Mouse (Mus musculus) heart, postnatal 14 days (tissue): ENCODE data around the gene Pacrg. TPM values are rescaled to one million over a fixed set of nuclear protein-coding genes. Genes with fewer than 3 reads are reported as not detected.

Experiments used
- DNase-seq, 2 experiments: peaks; one replicate each; pipeline ENCODE4 v3.0.0; 2021 to 2022
- intact Hi-C: fragments of 180-260 bp; cut with DNase I; formaldehyde crosslinking; loops from one replicate; pipeline ENCODE4 v1.15.1; 2025
- total RNA-seq, 2 experiments: library from RNA; stranded (reverse); gene quantifications; 2 replicates each; pipeline ENCODE4 v1.2.3; 2021

The Pacrg gene
- total RNA-seq, 2 experiments from 2014 or later, result 0.66 to 1.4 TPM

GRCm38 (mm10) chr17:10757455-10757854, 82.7 kb downstream of the Pacrg start:
- DNase-seq, result no peak
- intact Hi-C loops, result no loop called here

GRCm38 (mm10) chr17:10744709-10745461, 95.2 kb downstream of the Pacrg start:
- intact Hi-C loops, result loop anchor here (2.0 to 10.0 kb wide), 5 partner anchors 223 to 1576 kb away; partner anchors contain the start of gene Qk
- peak; percentile 39 to 53 for DNase-seq

DNA sequence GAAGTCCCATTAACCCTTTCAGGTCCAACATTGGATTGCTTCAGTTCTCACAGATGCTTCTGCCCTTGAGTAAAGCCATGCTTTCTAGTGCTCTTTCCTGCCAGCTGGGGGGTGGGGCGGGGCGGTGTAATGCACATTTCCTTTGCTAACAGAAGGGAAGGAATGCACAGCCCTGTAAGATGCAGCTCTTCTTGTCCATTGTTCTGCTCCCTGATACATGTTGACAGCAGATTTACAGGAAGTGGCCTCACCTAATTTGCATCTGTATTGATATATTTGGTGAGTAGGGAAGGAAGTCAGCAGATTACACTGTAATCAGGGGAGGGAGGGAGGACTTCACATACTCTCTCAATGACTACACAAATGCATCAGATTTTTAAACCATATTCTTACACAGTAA, 100.0 kb downstream of the Pacrg start:
- no peak for DNase-seq
- intact Hi-C loops, result loop anchor here (5.0 to 10.0 kb wide), 3 partner anchors 218 to 545 kb away; partner anchors contain the start of gene Qk

GRCm38 (mm10) chr17:10737966-10738365, 102.1 kb downstream of the Pacrg start:
- intact Hi-C loops, result no loop called here
- no peak for DNase-seq

DNA sequence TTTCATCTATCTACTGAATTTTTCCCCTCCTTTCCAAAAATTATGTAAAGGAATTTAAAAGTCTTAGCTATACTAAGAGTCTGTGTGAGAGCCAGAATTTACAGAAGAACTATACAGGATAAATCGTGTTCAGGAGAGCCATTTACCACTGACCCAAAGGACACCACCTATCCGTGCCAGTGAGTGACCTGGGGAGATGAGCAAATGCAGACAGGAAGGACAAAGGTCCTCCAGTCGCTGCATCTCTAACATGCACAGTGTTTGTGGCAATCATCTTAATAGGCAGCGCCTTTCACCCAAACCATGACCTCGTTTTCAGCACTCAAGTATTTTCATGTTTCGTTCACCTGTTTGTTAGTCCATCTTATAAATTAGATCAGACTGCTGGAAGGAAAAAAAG, 105.4 kb downstream of the Pacrg start:
- no peak for DNase-seq
- intact Hi-C loops, result no loop called here

- intact Hi-C loops, result no loop called here
- DNase-seq, result no peak
Measured at GRCm38 (mm10) chr17:10732303-10733048, 107.6 kb downstream of the Pacrg start.

DNA sequence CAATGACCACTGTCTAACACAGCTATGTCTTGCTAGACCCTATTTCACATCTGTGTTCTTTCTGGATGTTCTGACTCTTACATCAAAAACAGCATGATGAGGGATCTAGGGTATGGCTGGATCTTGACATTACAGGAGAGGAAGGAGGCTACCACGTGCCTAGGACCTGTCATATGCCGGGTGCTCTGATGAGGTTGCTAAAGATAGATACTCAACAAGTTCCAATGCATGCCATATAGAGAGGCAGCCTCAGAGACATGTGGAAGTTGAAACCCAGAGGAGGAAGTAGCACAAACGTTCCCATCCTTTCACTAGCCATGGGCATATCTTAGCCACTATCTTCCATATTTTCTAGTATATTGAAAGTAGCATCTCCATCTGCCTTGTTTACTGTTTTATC, 115.3 kb downstream of the Pacrg start:
- no peak for DNase-seq
- intact Hi-C loops, result no loop called here

- DNase-seq, result no peak
- intact Hi-C loops, result no loop called here
Measured at GRCm38 (mm10) chr17:10721562-10721961, 118.5 kb downstream of the Pacrg start.

- no peak for DNase-seq
- intact Hi-C loops, result no loop called here
Measured at GRCm38 (mm10) chr17:10717148-10717547, 123.0 kb downstream of the Pacrg start.

DNA sequence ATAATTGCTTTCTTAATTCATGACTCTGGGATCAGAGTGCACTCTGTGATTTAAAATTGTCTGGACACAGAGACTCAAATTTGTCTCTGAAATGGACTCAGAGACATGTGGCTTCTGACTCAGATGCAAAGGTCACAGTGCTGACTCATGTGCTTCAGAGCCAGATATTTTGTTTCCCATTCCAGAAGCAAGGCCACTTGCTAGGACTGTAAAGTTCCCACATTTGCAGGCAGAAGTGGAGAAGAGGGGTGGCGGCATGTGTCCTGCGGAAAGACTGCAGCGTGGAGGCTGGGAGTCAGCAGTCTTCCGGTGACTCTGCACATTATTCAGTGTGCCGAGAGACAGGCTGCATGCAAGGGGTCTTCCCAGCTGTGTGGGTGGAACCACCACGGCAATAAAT, 137.3 kb downstream of the Pacrg start:
- DNase-seq, result no peak
- intact Hi-C loops, result no loop called here

- intact Hi-C loops, result no loop called here
- DNase-seq, result peak; percentile 14
Measured at GRCm38 (mm10) chr17:10698041-10698440, 142.1 kb downstream of the Pacrg start.

GRCm38 (mm10) chr17:10695421-10695820, 144.7 kb downstream of the Pacrg start:
- no peak for DNase-seq
- intact Hi-C loops, result no loop called here

DNA sequence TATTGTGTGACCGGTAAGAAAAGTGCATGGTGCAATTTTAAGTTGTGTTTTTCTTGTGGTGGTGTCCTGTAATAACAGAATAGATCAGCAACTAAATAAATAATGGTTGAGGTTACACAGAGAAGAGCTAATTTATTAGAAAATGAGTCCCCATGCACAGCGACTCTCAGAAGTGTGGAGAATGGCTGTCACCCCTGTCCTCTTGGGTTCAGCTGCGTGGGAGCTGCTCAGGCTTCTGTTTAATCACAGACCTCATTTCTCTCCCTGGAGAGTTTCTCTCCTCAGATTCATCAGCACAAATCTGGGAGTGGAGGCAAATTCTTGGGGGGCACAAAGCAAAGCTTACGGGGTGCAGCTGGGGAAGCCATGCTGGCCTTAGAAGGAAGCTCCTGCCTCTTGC, 163.0 kb downstream of the Pacrg start:
- DNase-seq, result no peak
- intact Hi-C loops, result no loop called here

DNA sequence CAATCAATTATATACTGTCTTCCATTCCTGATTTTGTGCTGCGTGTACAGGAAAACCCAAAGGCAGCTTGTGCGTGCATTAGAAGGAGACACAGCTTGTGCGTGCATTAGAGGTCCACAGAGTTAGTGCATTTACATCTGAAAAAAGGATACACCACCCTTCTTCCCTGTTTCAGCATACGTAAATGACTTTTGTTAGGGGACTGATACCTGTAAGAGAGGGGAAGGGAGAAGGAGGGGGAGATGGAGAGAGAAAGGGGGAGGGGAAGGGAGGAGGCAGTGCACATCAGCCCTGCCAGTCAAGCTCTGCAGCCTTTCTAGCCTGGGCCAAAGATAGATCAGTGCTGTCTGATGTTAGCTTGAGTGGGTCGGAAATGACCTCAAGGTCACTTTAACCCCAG, 164.6 kb downstream of the Pacrg start:
- intact Hi-C loops, result no loop called here
- DNase-seq, result no peak

- intact Hi-C loops, result no loop called here
- no peak for DNase-seq
Measured at GRCm38 (mm10) chr17:10675048-10675447, 165.1 kb downstream of the Pacrg start.

DNA sequence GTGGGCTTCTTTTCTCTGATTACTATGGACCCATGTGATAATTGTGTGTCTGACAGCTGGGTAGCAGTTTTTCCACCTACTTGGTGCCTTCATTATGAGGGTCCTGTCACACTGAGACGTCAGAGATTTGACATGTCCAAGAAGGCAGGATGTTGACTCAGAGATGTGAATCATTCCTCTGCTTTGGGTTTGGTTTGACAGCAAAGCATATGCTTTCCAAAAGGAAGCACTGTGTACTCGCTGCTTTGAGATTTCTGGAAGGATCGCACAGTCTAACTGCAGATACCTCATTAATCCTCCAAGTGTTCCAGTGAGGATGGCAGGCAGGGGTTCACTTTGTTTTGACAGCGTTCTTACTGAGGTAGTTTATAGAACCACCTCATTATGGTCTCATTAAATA, 178.8 kb downstream of the Pacrg start:
- no peak for DNase-seq
- intact Hi-C loops, result no loop called here

DNA sequence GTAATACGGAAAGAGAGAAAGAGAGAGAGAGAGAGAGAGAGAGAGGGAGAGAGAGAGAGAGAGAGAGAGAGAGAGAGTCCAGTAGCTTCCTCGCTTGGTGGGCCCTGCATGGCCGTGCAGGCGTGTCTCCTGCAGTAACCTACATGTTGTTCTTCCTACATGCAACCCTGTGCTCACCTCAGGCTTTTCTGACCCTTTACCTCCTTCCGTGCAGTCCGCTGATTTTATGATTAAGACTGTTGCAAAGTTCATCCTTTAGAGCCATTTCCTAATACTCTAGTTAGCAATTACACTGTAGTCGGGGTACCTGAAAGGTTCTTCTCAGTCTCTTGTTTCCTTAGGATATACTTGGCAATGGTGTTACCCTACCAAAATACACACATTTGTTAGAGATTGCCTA, 196.5 kb downstream of the Pacrg start:
- intact Hi-C loops, result no loop called here

GRCm38 (mm10) chr17:10639816-10640215, 200.3 kb downstream of the Pacrg start:
- intact Hi-C loops, result no loop called here
- DNase-seq, result no peak

More for the DNA sequence above, 196.5 kb downstream of the Pacrg start:
- DNase-seq, result no peak

GRCm38 (mm10) chr17:10635955-10636470, 204.1 kb downstream of the Pacrg start:
- intact Hi-C loops, result no loop called here
- DNase-seq, result no peak

GRCm38 (mm10) chr17:10635470-10635869, 204.6 kb downstream of the Pacrg start:
- no peak for DNase-seq
- intact Hi-C loops, result no loop called here

GRCm38 (mm10) chr17:10635046-10635445, 205.1 kb downstream of the Pacrg start:
- intact Hi-C loops, result no loop called here

DNA sequence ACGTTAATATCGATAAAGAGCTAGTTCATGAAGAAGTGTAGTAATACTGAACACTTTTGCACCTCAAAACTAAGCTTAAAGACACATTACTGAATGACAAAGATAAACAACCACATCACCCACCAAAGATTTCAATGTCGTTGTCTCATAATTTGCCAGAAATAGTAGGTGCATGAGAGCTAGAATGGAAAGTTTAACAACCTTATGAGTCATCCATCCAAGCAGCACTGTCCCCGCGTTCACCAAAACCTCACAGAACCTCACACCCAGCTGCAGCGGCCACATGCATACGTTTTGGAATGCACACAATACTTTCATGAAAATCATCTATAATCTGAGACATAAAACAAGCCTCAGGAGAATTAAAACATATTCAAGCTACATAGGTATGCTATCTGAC, 206.3 kb downstream of the Pacrg start:
- intact Hi-C loops, result no loop called here
- no peak for DNase-seq

More at GRCm38 (mm10) chr17:10635046-10635445, 205.1 kb downstream of the Pacrg start:
- no peak for DNase-seq
